Mouse (Mus musculus) forebrain, embryonic 12.5 days (tissue): ENCODE results near the gene Uqcrc2. TPM values are rescaled to one million over a fixed set of nuclear protein-coding genes. Genes with fewer than 3 reads are reported as not detected.
A peak's percentile ranks its signal among the peaks of the same experiment; 100 is the strongest.

Experiments
- ATAC-seq: fragments of 200-750 bp; cut with Nextera tagmentation; 2 replicates; pipeline ENCODE4 v1.8.0; 2017; ENCODE audit warnings: moderate TSS enrichment; ENCODE audit not compliant: low FRiP score
- H3K27ac ChIP-seq: fragments of 300-500 bp; sonication (generic); 2 replicates; pipeline ENCODE4 v1.5.1; 2016; ENCODE audit warnings: mild to moderate bottlenecking
- H3K27me3 ChIP-seq: fragments of 300-500 bp; sonication (generic); 2 replicates; pipeline ENCODE4 v1.6.1; 2016; ENCODE audit warnings: mild to moderate bottlenecking
- H3K36me3 ChIP-seq: fragments of 300-500 bp; sonication (generic); replicated peaks from 2 replicates; pipeline ENCODE4 v1.6.1; 2016; ENCODE audit warnings: mild to moderate bottlenecking
- H3K4me1 ChIP-seq: fragments of 300-500 bp; sonication (generic); 2 replicates; pipeline ENCODE4 v1.6.1; 2016
- H3K4me2 ChIP-seq: fragments of 300-500 bp; sonication (generic); 2 replicates; pipeline ENCODE4 v1.6.1; 2016; ENCODE audit warnings: mild to moderate bottlenecking, moderate library complexity
- H3K4me3 ChIP-seq: fragments of 300-500 bp; sonication (generic); replicated peaks from 2 replicates; pipeline ENCODE4 v1.5.1; 2016; ENCODE audit warnings: mild to moderate bottlenecking
- H3K9ac ChIP-seq: fragments of 300-500 bp; sonication (generic); 2 replicates; pipeline ENCODE4 v1.6.1; 2016; ENCODE audit warnings: mild to moderate bottlenecking
- H3K9me3 ChIP-seq: fragments of 300-500 bp; sonication (generic); 2 replicates; pipeline ENCODE4 v1.6.1; 2016
- WGBS: fragments of 180-500 bp; shearing (Covaris S2); methylation state at CpG from one replicate; pipeline ENCODE4 v1.1.7; 2016; 5-methylcytosine and 5-hydroxymethylcytosine counted together
- polyA plus RNA-seq: library from polyadenylated mRNA; unstranded; fragments of >200 nt; fragmentation: Nextera tagmentation; extraction: Ambion mirVana; gene quantifications from 2 replicates; pipeline ENCODE4 v1.2.1, GENCODE M21; 2016

Gene Uqcrc2
- polyA plus RNA-seq: 178 and 183 TPM in 2 replicates

DNA sequence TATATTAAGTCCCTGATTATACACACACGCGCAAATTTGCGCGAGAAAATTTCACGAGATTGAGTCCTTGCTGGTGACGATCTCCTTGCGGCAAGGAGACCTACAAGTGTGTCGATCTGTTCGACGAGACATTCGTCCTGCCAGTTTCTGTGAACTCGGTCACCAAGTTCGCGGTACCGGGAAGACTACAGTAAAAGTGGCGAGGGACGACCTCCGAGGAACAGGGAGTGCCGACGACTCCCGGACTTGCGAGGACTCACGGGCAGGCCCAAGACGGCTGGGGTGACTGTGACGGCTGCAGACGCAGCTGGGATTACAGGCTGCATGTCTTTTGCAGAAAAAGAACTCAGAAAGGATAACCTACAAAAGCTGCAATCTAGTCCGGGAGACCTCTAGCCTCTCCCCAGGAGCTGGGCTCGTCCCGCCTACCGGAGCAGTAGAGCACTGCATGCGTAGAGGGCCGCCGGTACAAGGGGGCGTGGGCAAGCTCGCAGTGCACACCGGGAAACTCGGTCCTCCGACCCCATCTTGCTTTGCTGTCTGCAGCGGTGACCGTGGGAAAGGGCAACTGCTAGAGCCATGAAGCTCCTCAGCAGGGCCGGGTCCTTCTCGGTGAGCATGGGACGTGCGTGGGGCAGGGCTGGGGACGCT is at the start of gene Uqcrc2:
TSS of gene Uqcrc2 (plus strand) at position 466 of the 651 bp plus-strand sequence.
- WGBS: under 1% methylated on average over 45 of the region's 45 CpGs
- Histone ChIP-seq H3K27me3 (no peaks in the 10 kb centered on the region), H3K4me2 (peak within 1 kb of the TSS; percentile 66), H3K4me3 (peak within 1 kb of the TSS; percentile 63), H3K9ac (peak within 1 kb of the TSS; percentile 76), H3K4me1 (peaks cover 18% of the 10 kb centered on the region), H3K36me3 (peaks cover 21% of the 10 kb centered on the region), H3K27ac (peak within 1 kb of the TSS; percentile 82), H3K9me3 (no peaks in the 10 kb centered on the region)
- ATAC-seq: peak; percentile 99

DNA sequence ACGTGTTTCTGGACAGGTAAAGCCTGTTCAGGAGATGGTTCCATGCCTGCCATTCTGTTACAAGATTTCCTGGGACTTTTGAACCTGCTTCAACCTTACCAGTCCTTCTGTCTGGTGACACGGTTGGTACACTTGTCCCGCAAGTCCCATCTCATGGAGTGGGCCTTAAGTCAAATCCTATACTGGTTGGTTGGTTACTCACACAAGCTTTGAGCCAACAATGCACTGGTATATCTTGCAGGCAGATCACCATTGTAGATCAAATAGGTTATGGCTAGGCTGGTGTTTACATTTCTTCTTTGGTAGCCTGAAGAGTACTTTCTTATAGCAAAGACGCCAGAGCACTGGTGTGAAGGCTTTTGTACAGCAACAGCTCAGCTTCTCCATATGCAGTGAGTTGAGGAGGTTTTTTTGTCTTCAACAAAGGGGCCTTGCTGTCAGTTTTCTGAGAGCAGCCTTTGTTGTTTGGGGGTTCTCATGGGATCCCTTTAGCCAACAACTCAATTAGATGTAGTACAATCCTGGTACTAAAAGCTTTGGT is 37.7 kb upstream of the Uqcrc2 start:
- no peak overlapping the region for H3K27ac ChIP-seq
- no peaks in the 10 kb centered on the region for H3K9me3 ChIP-seq
- peak overlapping the region; percentile 69 for H3K4me2 ChIP-seq
- ATAC-seq: peak; percentile 27; the same call in 1 of the 2 replicates
- peaks cover 6% of the 10 kb centered on the region for H3K4me1 ChIP-seq
- H3K4me3 ChIP-seq: peak overlapping the region; percentile 41
- no peaks in the 10 kb centered on the region for H3K36me3 ChIP-seq
- peaks cover 3% of the 10 kb centered on the region; the same call in 1 of the 2 replicates for H3K27me3 ChIP-seq
- WGBS: 73% methylated on average over 4 of the region's 4 CpGs
- H3K9ac ChIP-seq: peak overlapping the region; percentile 56

DNA sequence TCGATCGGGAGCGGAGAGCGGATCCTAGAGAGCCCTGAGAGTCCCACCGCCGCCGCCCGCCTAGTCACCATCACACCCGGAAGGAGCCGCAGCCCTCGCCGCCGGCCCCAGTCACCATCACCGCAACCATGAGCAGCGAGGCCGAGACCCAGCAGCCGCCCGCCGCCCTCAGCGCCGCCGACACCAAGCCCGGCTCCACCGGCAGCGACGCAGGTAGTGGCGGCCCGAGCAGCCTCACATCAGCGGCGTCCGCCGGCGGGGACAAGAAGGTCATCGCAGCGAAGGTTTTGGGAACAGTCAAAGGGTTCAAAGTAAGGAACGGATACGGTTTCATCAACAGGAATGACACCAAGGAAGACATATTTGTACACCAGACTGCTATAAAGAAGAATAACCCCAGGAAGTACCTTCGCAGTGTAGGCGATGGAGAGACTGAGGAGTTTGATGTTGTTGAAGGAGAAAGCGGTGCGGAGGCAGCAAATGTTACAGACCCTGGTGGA is 37.2 kb upstream of the Uqcrc2 start:
- Histone ChIP-seq H3K9me3 (no peaks in the 10 kb centered on the region), H3K9ac (peak overlapping the region; percentile 56), H3K4me3 (peak overlapping the region; percentile 41), H3K36me3 (no peaks in the 10 kb centered on the region), H3K27me3 (peaks cover 3% of the 10 kb centered on the region; the same call in 1 of the 2 replicates), H3K4me2 (peak overlapping the region; percentile 69), H3K27ac (no peak overlapping the region), H3K4me1 (peaks cover 6% of the 10 kb centered on the region)
- 6% methylated on average over 41 of the region's 41 CpGs for WGBS
- peak; percentile 79 for ATAC-seq

DNA sequence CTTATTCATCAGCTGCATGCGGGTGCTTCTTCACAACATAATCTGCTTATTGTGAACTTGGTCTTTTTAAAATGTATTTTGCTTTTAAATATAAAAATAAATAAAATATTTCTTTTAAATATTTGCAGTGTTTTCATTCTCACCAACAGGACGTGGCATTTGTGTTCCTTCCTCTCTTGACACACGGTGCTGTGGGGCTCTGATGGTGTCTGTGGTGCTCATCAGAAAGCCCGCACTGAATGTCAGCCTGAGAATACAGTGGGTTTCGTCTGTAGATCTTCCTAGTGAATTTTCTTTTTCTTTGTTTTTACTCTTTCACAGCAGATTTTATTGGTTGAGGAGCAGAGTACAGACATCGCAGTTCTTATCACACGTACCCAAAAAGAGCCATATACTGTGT is 36.6 kb upstream of the Uqcrc2 start:
- peak overlapping the region; percentile 41; the same call in 1 of the 2 replicates for H3K4me3 ChIP-seq
- H3K9ac ChIP-seq: no peak overlapping the region
- WGBS: 85% methylated on average over 7 of the region's 7 CpGs
- no peaks in the 10 kb centered on the region for H3K9me3 ChIP-seq
- H3K4me2 ChIP-seq: peak overlapping the region; percentile 69
- H3K4me1 ChIP-seq: peaks cover 6% of the 10 kb centered on the region
- H3K27ac ChIP-seq: no peak overlapping the region
- no peak for ATAC-seq
- peaks cover 3% of the 10 kb centered on the region; the same call in 1 of the 2 replicates for H3K27me3 ChIP-seq
- no peaks in the 10 kb centered on the region for H3K36me3 ChIP-seq

DNA sequence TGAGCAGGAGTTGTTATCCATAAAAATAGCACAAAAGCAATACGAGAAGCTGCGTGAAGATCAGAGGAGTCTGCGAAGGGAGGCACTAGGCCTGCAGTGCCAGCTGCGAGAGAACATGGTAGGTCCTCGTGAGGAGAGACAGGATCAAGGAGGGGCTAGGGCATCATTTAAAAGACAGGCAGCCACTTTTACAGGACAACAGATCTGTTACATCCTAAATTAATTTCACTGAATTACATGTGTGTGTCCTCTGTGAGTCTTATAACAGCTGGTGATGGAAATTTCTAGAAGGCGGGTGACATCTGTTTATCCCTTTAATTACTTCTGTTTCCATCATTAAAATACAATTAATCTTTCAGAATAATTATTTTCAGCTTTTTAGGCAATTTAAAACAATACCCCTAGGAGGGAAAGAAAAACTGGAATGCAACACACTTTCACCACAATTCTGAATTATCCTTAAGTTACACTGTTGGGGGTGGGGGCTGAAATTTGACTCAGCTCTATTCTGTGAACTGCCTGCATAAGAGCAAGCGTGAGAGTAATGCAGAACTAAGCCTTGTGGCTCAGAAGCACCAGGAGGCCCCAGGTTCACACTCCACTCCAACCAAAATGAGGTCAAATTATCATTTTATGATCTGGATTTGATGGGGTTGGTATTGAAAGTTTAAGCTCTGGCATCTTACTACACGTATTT is 14.8 kb upstream of the Uqcrc2 start:
- Histone ChIP-seq H3K27ac (no peak overlapping the region), H3K27me3 (no peaks in the 10 kb centered on the region), H3K4me2 (no peak overlapping the region), H3K4me3 (no peak overlapping the region), H3K36me3 (no peaks in the 10 kb centered on the region), H3K4me1 (no peaks in the 10 kb centered on the region), H3K9me3 (no peaks in the 10 kb centered on the region), H3K9ac (no peak overlapping the region)
- no peak for ATAC-seq
- 76% methylated on average over 8 of the region's 8 CpGs for WGBS

DNA sequence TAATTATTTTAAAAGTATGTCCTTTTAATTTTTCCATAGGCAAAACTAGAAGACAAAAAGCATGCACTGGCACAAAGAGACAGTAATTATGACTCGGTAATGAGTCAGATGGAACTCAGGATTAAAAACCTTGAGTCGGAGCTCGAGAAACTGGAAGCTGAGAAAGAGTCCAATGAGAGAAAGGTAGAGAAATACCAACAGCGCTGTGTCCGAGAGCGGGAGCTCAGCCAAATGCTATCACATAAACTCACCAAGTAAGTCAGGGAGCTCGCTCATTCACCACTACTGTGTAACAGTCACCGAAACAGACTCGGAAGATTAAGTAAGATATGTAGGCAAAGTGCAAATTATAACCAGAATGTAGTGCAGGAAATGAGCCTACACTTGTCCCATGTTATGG is 14.1 kb upstream of the Uqcrc2 start:
- WGBS: 85% methylated on average over 9 of the region's 9 CpGs
- ATAC-seq: no peak
- H3K9ac ChIP-seq: no peak overlapping the region

DNA sequence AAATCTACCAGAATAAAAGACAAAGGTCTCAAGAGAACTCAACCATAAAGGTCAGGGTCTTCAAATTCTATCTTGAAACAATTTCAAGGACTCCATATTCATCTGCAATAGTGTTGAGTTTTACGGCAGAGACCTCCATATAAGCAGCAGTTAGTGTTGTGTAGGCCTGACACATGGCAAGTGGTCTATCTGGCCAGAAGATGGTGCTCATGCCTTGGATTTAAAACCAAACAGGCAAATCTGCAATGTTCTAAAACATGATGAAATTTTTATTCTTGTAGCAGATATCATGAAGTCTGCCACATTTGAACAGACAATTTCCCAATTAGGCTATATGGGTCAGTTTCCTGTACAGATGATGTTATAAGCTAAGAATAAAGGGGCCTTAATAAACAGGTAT is 2.5 kb upstream of the Uqcrc2 start:
- Histone ChIP-seq H3K9me3 (no peaks in the 10 kb centered on the region), H3K4me1 (peaks cover 18% of the 10 kb centered on the region), H3K27ac (no peak overlapping the region), H3K27me3 (no peaks in the 10 kb centered on the region), H3K9ac (no peak overlapping the region), H3K4me3 (no peak overlapping the region), H3K4me2 (no peak overlapping the region), H3K36me3 (peaks cover under 1% of the 10 kb centered on the region; the same call in 1 of the 2 replicates)
- WGBS: 91% methylated on average over 1 of the region's 1 CpGs
- no peak for ATAC-seq

More for the DNA sequence above, 14.1 kb upstream of the Uqcrc2 start:
- no peaks in the 10 kb centered on the region for H3K4me1 ChIP-seq
- no peak overlapping the region for H3K27ac ChIP-seq
- H3K9me3 ChIP-seq: no peaks in the 10 kb centered on the region
- H3K36me3 ChIP-seq: no peaks in the 10 kb centered on the region
- H3K4me3 ChIP-seq: no peak overlapping the region
- H3K27me3 ChIP-seq: no peaks in the 10 kb centered on the region
- H3K4me2 ChIP-seq: no peak overlapping the region

DNA sequence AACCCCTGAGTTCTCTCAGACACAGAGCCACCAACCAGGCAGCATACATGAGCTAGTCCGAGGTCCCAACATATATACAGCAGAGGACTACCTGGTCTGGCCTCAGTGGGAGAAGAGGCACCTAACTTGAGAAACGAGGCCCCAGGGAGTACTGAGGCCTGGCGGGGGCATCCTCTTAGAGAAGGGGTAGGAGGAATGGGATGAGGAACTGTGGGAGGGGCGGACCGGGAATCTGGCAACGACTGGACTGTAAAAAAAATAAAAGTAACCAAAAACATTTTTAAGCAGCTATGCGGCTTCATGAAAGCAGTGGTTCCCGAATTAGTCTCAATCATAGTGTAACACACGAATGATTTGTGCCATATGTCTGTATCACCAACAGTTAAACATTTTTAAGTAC is 675 bp upstream of the Uqcrc2 start:
- Histone ChIP-seq H3K9ac (peak overlapping the region; percentile 76), H3K27ac (peak overlapping the region; percentile 82; the same call in 1 of the 2 replicates), H3K9me3 (no peaks in the 10 kb centered on the region), H3K27me3 (no peaks in the 10 kb centered on the region), H3K36me3 (peaks cover 16% of the 10 kb centered on the region), H3K4me2 (peak overlapping the region; percentile 66), H3K4me3 (peak overlapping the region; percentile 63), H3K4me1 (peaks cover 18% of the 10 kb centered on the region)
- no peak for ATAC-seq
- 9% methylated on average over 9 of the region's 9 CpGs for WGBS

DNA sequence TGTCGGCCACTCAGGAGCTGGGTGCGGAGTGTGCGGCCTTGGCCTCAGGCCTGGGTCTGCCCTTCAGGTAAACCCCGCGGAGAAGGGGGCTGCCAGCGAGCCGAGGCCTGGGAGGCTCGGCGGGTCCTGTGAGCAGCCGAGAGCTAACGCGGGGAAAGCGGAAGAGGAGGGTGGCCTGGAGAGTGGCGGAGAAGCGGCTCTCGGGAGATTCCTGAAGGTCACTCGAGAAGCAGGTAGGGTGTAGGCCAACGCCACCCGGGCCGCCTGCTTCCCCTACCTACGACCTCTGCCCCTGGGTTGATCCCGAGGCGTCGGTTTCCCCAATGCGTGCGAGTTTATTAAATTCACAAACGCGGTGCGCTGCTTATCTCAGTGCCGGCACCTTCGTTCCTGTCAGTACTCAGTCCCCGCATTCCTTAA is 396 bp downstream of the Uqcrc2 start:
- H3K4me2 ChIP-seq: peak overlapping the region; percentile 66
- peak overlapping the region; percentile 63 for H3K4me3 ChIP-seq
- ATAC-seq: peak; percentile 44
- peaks cover 18% of the 10 kb centered on the region for H3K4me1 ChIP-seq
- peak overlapping the region; percentile 76 for H3K9ac ChIP-seq
- H3K9me3 ChIP-seq: no peaks in the 10 kb centered on the region
- no peaks in the 10 kb centered on the region for H3K27me3 ChIP-seq
- H3K27ac ChIP-seq: peak overlapping the region; percentile 82
- peaks cover 25% of the 10 kb centered on the region for H3K36me3 ChIP-seq
- under 1% methylated on average over 32 of the region's 32 CpGs for WGBS

DNA sequence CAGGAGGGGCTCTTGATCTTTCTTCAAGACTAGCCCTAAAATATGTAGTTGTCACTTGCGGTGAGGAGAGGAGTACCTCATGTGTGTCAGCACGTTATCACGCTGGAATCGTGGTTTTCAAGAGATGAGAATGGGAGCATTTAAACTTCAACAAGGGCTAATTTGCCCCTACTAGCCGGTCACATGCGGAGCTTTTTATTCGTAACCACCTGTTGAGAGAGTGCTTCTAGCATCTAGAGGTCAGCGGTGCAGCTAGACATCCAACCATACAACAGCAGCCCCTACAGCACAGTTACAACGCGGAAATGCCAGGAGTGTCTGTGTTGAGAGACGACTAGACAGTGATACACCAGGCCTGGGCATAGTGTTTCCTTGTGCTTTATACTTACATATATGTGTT is 845 bp downstream of the Uqcrc2 start:
- no peak for ATAC-seq
- 2% methylated on average over 11 of the region's 11 CpGs for WGBS
- no peak overlapping the region for H3K27ac ChIP-seq

DNA sequence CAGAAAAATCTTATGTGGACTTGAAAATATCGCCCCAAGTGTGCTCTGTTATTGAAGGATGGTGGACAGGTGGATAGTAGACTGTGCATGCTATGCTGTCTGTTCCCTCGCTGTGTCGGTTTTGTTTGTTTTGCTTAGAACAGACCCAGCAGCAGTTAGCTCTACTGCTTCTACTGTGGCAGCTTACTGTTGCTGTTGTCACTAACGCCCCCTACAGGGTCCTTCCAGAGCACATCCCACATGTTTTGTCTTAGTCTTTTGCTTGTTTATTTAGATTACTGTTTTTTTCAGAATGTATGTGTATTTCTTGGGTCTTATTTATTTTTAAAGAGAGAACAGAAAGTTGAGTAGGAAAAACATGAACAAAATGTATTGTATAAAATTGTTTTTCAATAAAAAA is 8.2 kb downstream of the Uqcrc2 start:
- Histone ChIP-seq H3K27ac (no peak overlapping the region), H3K9me3 (no peaks in the 10 kb centered on the region), H3K4me2 (no peak overlapping the region), H3K4me1 (no peaks in the 10 kb centered on the region), H3K27me3 (no peaks in the 10 kb centered on the region), H3K4me3 (no peak overlapping the region), H3K9ac (no peak overlapping the region), H3K36me3 (peaks cover 78% of the 10 kb centered on the region)
- no peak for ATAC-seq
- WGBS: 72% methylated on average over 4 of the region's 4 CpGs

More for the DNA sequence above, 845 bp downstream of the Uqcrc2 start:
- H3K27me3 ChIP-seq: no peaks in the 10 kb centered on the region
- H3K4me1 ChIP-seq: peaks cover 18% of the 10 kb centered on the region
- peak overlapping the region; percentile 66 for H3K4me2 ChIP-seq
- no peaks in the 10 kb centered on the region for H3K9me3 ChIP-seq
- peak overlapping the region; percentile 63 for H3K4me3 ChIP-seq
- peaks cover 29% of the 10 kb centered on the region for H3K36me3 ChIP-seq
- H3K9ac ChIP-seq: peak overlapping the region; percentile 76

DNA sequence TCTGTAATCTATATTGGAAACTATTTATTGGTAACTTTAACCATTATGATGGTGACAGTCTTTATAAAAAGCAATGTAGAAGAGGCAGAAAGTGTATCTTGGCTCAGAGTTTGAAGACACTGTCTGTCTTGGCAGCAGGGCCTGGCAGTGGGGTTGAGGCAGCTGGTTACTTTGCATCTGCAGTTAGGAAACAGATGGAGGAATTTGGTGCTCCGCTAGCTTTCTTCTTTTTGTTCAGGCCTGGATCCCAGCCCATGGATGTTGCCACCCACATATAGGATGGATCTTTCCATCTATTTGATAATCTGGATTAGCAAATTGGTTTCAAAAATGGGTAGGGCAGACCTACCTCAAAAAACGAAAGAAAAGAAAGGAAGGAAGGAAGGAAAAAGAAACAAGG is 12.9 kb downstream of the Uqcrc2 start:
- Histone ChIP-seq H3K4me3 (no peak overlapping the region), H3K36me3 (peaks cover 87% of the 10 kb centered on the region), H3K9ac (no peak overlapping the region), H3K4me2 (no peak overlapping the region), H3K27me3 (no peaks in the 10 kb centered on the region), H3K9me3 (no peaks in the 10 kb centered on the region), H3K4me1 (no peaks in the 10 kb centered on the region), H3K27ac (no peak overlapping the region)
- ATAC-seq: no peak
- WGBS: 86% methylated on average over 2 of the region's 2 CpGs
